30 mouse cellular contexts compared by ENCODE assay signal in the genomic region with DNA sequence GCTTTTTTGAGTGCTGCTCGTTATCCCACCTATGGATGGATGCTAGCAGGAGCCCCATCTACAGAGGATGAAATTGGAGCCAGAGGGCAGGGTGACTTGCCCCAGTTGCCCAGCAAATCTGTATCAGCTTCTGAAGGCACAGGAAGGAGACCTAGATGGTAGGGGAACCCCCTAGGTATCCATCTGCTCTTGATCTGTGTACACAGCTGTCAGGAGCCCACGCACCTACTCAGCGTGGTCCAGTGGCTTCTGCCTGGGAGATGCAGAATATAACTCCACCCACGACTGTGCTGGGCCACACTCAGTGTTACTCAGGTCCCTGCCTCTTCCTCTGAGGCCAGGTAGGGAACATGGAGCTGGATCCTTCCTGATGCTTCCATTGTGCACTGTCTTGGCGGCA. TPM values are rescaled to one million over a fixed set of nuclear protein-coding genes. Genes with fewer than 3 reads are reported as not detected.
DNase-seq lines count a peak whose midpoint lies in the region; TF ChIP-seq lines count a peak whose summit lies in the region.
"Had no signal": no experiment of that assay in that cellular context is flagged by ENCODE, and none has a peak within 500 bp of the region (broad histone marks: within the 10 kb centered on the region; RNA-seq: fewer than 3 reads in every experiment).

No protein-coding gene starts in this region.

- no peak overlapping the region for H3K4me3 ChIP-seq in small intestine, adult 2 months (ENCODE audit: low read depth, low read length)
- H3K4me3 ChIP-seq: embryonic facial prominence, embryonic 12.5 days; heart, embryonic 10.5 days; heart, embryonic 15.5 days; kidney, embryonic 15.5 days; liver, embryonic 15.5 days; midbrain, embryonic 10.5 days had no signal

- peak; percentile 10 for DNase-seq in A20 (ENCODE audit: low read depth, low spot score)
- DNase-seq in CD4-positive helper T cell, adult 2 months (ENCODE audit: low read depth, low spot score), result peak; percentile 57
- peak; percentile 40 for DNase-seq in brain, adult 2 months (ENCODE audit: low read depth, low spot score)
- no peak for DNase-seq in gastrocnemius, postnatal 4 days (ENCODE audit: low spot score in 2 of 2)
- DNase-seq in kidney, postnatal 10 days, result no peak
- DNase-seq in right cerebral cortex, adult 2 months (ENCODE audit: low spot score in 2 of 2), result no peak
- DNase-seq: adrenal gland, adult 2 months; cerebellum, adult 11 months; cerebellum, adult 9-10 months; cerebellum, postnatal 36 days; kidney, adult 18-20 months; layer of hippocampus, postnatal 36 days; left cerebral cortex, postnatal 4 days; lung, embryonic 14.5 days; right cerebral cortex, postnatal 4 days; thymus, postnatal 14 days had no signal

- no peaks in the 10 kb centered on the region for H3K36me3 ChIP-seq in small intestine, adult 2 months (ENCODE audit: control insufficient read depth, insufficient read depth, low read length)
- H3K36me3 ChIP-seq: embryonic facial prominence, embryonic 12.5 days; heart, embryonic 10.5 days; heart, embryonic 15.5 days; kidney, embryonic 15.5 days; liver, embryonic 15.5 days; midbrain, embryonic 10.5 days had no signal

- H3K27me3 ChIP-seq in small intestine, adult 2 months (ENCODE audit: control insufficient read depth, insufficient read depth, low read length), result no peaks in the 10 kb centered on the region
- H3K27me3 ChIP-seq: embryonic facial prominence, embryonic 12.5 days; heart, embryonic 15.5 days; kidney, embryonic 15.5 days; liver, embryonic 15.5 days had no signal

- 51% methylated on average over 5 of the region's 5 CpGs for WGBS in small intestine, adult 2 months

- TF ChIP-seq POLR2A in small intestine, adult 2 months (IDR thresholded peaks at IDR 0.05; ENCODE audit: low read depth, low read length), result no peak

- peaks cover 22% of the 10 kb centered on the region for H3K4me1 ChIP-seq in small intestine, adult 2 months (ENCODE audit: control insufficient read depth, insufficient read depth, insufficient read length, low read length)

- no peak for TF ChIP-seq CTCF in small intestine, adult 2 months (IDR thresholded peaks at IDR 0.05; ENCODE audit: extremely low read depth, insufficient read length, insufficient replicate concordance, low read depth, low read length)

- H3K27ac ChIP-seq in small intestine, adult 2 months (ENCODE audit: insufficient read depth, low read depth, low read length), result peak overlapping the region; percentile 85
- H3K27ac ChIP-seq: embryonic facial prominence, embryonic 12.5 days; heart, embryonic 10.5 days; heart, embryonic 15.5 days; hindbrain, postnatal 0 days; kidney, embryonic 15.5 days; liver, embryonic 15.5 days; midbrain, embryonic 10.5 days had no signal

RNA-seq across cellular contexts. Expression of gene Dock6, which starts 1.5 kb away (rescaled TPM):
- polyA plus RNA-seq in small intestine, adult 2 months (2012; rRNA removed), result 36.4 and 73.5 TPM in 2 replicates
- total RNA-seq in gastrocnemius, postnatal 4 days (2021), result 10 to 100 TPM; 34.3 to 44.5 TPM

RNA-seq across cellular contexts. Expression of gene Angptl8, which starts 18.7 kb away (rescaled TPM):
- 10.2 and 12.3 TPM in 2 replicates for polyA plus RNA-seq in small intestine, adult 2 months (2012; rRNA removed)
- total RNA-seq in gastrocnemius, postnatal 4 days (2021), result under 1 TPM in 1 of 2 experiments, not detected in 1; 0.54 TPM
- total RNA-seq: gastrocnemius, adult 8-10 months; heart, postnatal 25 days; hindbrain, postnatal 0 days; layer of hippocampus, postnatal 36 days; left cerebral cortex, postnatal 4 days; neutrophil, adult 5-6 weeks had no signal
- polyA plus RNA-seq: forebrain, embryonic 14.5 days; frontal cortex, adult 2 months; neural tube, embryonic 11.5 days had no signal

RNA-seq across cellular contexts. Expression of gene Kank2, which starts 55.4 kb away (rescaled TPM):
- 23.0 and 24.8 TPM in 2 replicates for polyA plus RNA-seq in small intestine, adult 2 months (2012; rRNA removed)
- total RNA-seq in gastrocnemius, postnatal 4 days (2021), result 10 to 100 TPM; 48.1 to 49.1 TPM

Comparison
In these comparisons a context has a peak if more than half of its experiments do, and no peak if none do; other contexts are left out.
1. DNase-seq: peak in A20 (single experiment), CD4-positive helper T cell, adult 2 months (single experiment) and brain, adult 2 months (single experiment); none in gastrocnemius, postnatal 4 days (0 of 2), kidney, postnatal 10 days (single experiment) and right cerebral cortex, adult 2 months (0 of 2).